In genomic region chr2:101441081-101441630, GRCm38 (mm10) we compare ENCODE assay signal across 18 mouse cellular contexts.
DNase-seq lines count a peak whose midpoint lies in the region.
"Had no signal": no experiment of that assay in that cellular context is flagged by ENCODE, and none has a peak within 500 bp of the region (broad histone marks: within the 10 kb centered on the region; RNA-seq: fewer than 3 reads in every experiment).

No protein-coding gene starts in this region.

- peak; percentile 42 to 53 for DNase-seq in cerebellum, postnatal 10 days
- DNase-seq in cerebellum, adult 11 months = no peak
- DNase-seq in layer of hippocampus, adult 18-20 months (ENCODE audit: low spot score in 2 of 2) = peak; percentile 25 to 58
- DNase-seq in layer of hippocampus, postnatal 36 days = no peak
- peak; percentile 20 to 22 for DNase-seq in right cerebral cortex, adult 2 months (ENCODE audit: low spot score in 2 of 2)
- no peak for DNase-seq in right cerebral cortex, postnatal 14 days
- no peak for DNase-seq in ovary, postnatal 36 days (ENCODE audit: low spot score)
- DNase-seq: adrenal gland, postnatal 36 days; B cell, adult 2 months; gastrocnemius, postnatal 10 days; heart, adult 18-20 months; heart, postnatal 10 days; kidney, adult 11 months; liver, embryonic 13.5 days; lung, adult 2 months; lung, postnatal 14 days; thymus, adult 18-20 months; thymus, postnatal 36 days had no signal

Comparison
In these comparisons a context has a peak if more than half of its experiments do, and no peak if none do; other contexts are left out.
1. DNase-seq: peak in cerebellum, postnatal 10 days (2 of 2), layer of hippocampus, adult 18-20 months (2 of 2) and right cerebral cortex, adult 2 months (2 of 2); none in cerebellum, adult 11 months (single experiment), layer of hippocampus, postnatal 36 days (0 of 2), right cerebral cortex, postnatal 14 days (single experiment) and ovary, postnatal 36 days (single experiment).